Mouse (Mus musculus) liver, embryonic 13.5 days (tissue): ENCODE results near the gene Ddx27. TPM values are rescaled to one million over a fixed set of nuclear protein-coding genes. Genes with fewer than 3 reads are reported as not detected.
A peak's percentile ranks its signal among the peaks of the same experiment; 100 is the strongest.

ENCODE experiments used
- ATAC-seq: fragments of 200-750 bp; cut with Nextera tagmentation; 2 replicates; pipeline ENCODE4 v1.8.0; 2017; ENCODE audit warnings: low read depth, mild to moderate bottlenecking, moderate number of reproducible peaks, moderate library complexity
- DNase-seq: peaks from one replicate; pipeline ENCODE4 v3.0.0; 2022
- H3K27ac ChIP-seq: fragments of 300-500 bp; sonication (generic); 2 replicates; pipeline ENCODE4 v1.5.1; 2015; ENCODE audit warnings: moderate library complexity, mild to moderate bottlenecking, inconsistent platforms
- H3K27me3 ChIP-seq: fragments of 300-500 bp; sonication (generic); 2 replicates; pipeline ENCODE4 v1.6.1; 2015; ENCODE audit warnings: mild to moderate bottlenecking, inconsistent platforms
- H3K36me3 ChIP-seq: fragments of 300-500 bp; sonication (generic); 2 replicates; pipeline ENCODE4 v1.6.1; 2015; ENCODE audit warnings: mild to moderate bottlenecking, inconsistent platforms
- H3K4me1 ChIP-seq: fragments of 300-500 bp; sonication (generic); replicated peaks from 2 replicates; pipeline ENCODE4 v1.6.1; 2015; ENCODE audit warnings: inconsistent platforms
- H3K4me2 ChIP-seq: fragments of 300-500 bp; sonication (generic); 2 replicates; pipeline ENCODE4 v1.6.1; 2015; ENCODE audit warnings: inconsistent platforms, mild to moderate bottlenecking, moderate library complexity
- H3K4me3 ChIP-seq: fragments of 300-500 bp; sonication (generic); replicated peaks from 2 replicates; pipeline ENCODE4 v1.5.1; 2015; ENCODE audit warnings: mild to moderate bottlenecking, inconsistent platforms
- H3K9ac ChIP-seq: fragments of 300-500 bp; sonication (generic); 2 replicates; pipeline ENCODE4 v1.6.1; 2015; ENCODE audit warnings: mild to moderate bottlenecking, inconsistent platforms
- H3K9me3 ChIP-seq: fragments of 300-500 bp; sonication (generic); replicated peaks from 2 replicates; pipeline ENCODE4 v1.6.1; 2016; ENCODE audit warnings: inconsistent platforms
- WGBS: fragments of 180-500 bp; shearing (Covaris S2); methylation state at CpG from one replicate; pipeline ENCODE4 v1.1.7; 2015; ENCODE audit not compliant: insufficient replicate concordance; 5-methylcytosine and 5-hydroxymethylcytosine counted together
- polyA plus RNA-seq: library from polyadenylated mRNA; unstranded; fragments of >200 nt; fragmentation: Nextera tagmentation; extraction: Ambion mirVana; gene quantifications from 2 replicates; pipeline ENCODE4 v1.2.1, GENCODE M21; 2015

The Ddx27 gene
- polyA plus RNA-seq, 1 experiment from 2014 or later = 53.6 TPM

DNA sequence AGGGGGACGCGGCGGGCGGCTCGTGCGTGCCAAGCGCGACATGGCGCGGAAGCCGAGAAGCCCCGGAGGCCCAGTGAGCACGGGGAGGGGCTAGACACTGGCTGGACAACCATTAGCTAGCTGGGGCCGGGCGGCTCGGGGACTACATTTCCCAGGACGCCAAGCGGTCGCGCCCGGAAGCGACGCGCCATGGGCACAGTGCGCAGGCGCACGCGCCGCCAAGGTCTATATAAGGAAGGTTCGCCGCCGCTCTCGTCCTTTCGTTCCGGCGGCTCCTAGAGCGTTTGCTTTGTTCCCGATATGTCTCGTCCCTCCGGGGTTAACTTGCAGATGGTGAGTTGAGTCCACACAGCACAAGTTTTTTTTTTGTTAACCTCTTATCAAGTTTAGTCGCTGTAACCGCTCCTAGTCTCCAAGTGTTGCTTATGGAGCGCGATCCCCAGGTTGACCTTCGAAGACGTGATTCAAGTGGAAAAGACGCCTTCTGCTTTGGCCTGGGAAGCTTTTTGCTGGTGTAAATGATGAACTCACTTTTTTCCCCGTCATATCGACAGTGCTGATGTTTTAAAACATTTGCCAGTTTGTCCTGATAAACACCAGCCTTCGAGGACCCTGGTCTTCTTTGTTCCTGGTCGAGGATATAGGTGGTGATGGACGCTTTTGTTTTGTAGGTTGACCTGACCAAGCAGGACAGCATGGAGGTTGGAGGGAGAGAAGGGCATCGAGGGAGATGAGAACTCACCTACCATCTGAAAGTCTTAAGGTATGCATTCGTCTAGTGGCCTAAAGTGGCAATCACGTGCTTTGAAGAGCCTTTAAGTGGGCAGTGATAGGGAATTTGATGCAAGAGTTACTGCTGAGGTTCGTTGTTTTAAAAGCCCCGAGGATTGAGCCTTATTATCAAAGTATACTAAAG is 48.2 kb downstream of the Ddx27 start, which contains the start of gene Znfx1:
Gene Znfx1, minus strand, starts transcription at position 51 of the 916 bp plus-strand sequence.
- peak within 1 kb of the TSS; percentile 95 for H3K9ac ChIP-seq
- under 1% methylated on average over 57 of the region's 57 CpGs for WGBS
- no peaks in the 10 kb centered on the region for H3K27me3 ChIP-seq
- peak within 1 kb of the TSS; percentile 91 for H3K4me3 ChIP-seq
- peak within 1 kb of the TSS; percentile 95 for H3K27ac ChIP-seq
- peaks cover 43% of the 10 kb centered on the region for H3K36me3 ChIP-seq
- ATAC-seq (peak; percentile 82), DNase-seq (peak; percentile 94)
- H3K9me3 ChIP-seq = no peaks in the 10 kb centered on the region
- H3K4me1 ChIP-seq = peaks cover 70% of the 10 kb centered on the region
- H3K4me2 ChIP-seq = peak within 1 kb of the TSS; percentile 92

DNA sequence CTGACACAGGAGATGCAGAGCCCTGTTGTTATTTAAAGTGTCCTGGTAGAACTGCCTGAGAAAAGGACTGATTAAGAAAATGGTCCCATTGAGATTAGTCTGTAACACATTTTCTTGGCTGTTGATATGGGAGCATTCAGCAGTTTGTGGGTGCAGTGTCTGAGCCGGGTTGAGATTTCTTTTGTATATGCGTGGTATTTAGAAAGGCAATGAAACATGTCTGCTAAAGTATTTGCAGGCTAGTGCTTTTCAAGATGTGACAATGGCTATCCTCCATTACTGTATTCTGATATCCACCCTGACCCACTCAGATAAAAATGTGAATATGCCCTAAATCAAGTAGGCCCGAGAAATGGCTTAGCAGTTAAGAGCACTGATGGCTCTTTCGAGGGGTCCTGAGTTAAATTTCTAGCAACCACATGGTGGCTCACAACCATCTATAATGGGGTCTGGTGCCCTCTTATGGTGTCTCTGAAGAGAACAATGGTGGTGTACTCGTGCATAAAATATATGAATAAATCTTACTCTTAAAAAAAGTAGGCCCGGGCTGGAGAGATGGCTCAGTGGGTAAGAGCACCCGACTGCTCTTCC is 49.0 kb downstream of the Ddx27 start:
- H3K27me3 ChIP-seq = no peaks in the 10 kb centered on the region
- WGBS = under 1% methylated on average over 7 of the region's 7 CpGs
- peak overlapping the region; percentile 95 for H3K9ac ChIP-seq
- peak overlapping the region; percentile 72 for H3K4me2 ChIP-seq
- peak overlapping the region; percentile 91 for H3K4me3 ChIP-seq
- ATAC-seq (no peak), DNase-seq (no peak)
- H3K36me3 ChIP-seq = peaks cover 36% of the 10 kb centered on the region
- H3K27ac ChIP-seq = peak overlapping the region; percentile 95
- H3K4me1 ChIP-seq = peaks cover 62% of the 10 kb centered on the region
- no peaks in the 10 kb centered on the region for H3K9me3 ChIP-seq

DNA sequence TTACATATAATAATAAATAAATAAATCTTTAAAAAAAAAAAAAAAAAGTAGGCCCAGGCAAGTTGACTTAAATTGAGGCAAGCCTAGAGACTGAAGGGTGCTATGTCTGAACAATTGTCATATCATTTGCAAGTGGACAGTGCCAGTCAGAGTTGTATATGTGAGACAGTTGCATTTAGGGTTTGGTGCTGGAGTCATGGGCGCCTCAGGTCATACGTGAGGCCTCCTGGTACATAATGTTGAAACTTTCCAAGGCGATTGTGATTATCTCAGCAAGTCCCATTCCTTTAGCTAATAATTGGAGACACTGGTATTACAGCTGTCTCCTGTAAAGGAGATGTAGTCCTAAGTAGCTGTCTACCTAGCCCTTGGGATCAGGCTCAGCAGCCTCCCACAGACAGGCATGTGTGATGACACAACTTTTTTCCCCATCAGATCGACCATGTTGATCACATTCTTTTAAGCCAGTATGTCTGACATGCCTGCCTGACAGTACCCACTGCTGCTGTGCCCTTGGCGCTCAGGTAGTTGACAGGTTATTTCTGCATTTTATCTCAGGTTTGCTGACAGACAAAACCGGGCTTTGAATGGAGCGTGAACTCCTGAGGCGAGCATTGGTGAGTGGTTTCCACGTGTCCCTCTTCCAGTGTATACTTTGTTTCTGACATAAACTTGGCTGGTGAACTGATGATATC is 49.8 kb downstream of the Ddx27 start:
- DNase-seq (no peak), ATAC-seq (no peak)
- peak overlapping the region; percentile 95 for H3K27ac ChIP-seq
- peaks cover under 1% of the 10 kb centered on the region; the same call in 1 of the 2 replicates for H3K27me3 ChIP-seq
- peaks cover 56% of the 10 kb centered on the region for H3K4me1 ChIP-seq
- H3K4me3 ChIP-seq = peak overlapping the region; percentile 91
- 8% methylated on average over 9 of the region's 9 CpGs for WGBS
- peak overlapping the region; percentile 95 for H3K9ac ChIP-seq
- H3K36me3 ChIP-seq = peaks cover 32% of the 10 kb centered on the region
- H3K9me3 ChIP-seq = no peaks in the 10 kb centered on the region
- H3K4me2 ChIP-seq = peak overlapping the region; percentile 72

DNA sequence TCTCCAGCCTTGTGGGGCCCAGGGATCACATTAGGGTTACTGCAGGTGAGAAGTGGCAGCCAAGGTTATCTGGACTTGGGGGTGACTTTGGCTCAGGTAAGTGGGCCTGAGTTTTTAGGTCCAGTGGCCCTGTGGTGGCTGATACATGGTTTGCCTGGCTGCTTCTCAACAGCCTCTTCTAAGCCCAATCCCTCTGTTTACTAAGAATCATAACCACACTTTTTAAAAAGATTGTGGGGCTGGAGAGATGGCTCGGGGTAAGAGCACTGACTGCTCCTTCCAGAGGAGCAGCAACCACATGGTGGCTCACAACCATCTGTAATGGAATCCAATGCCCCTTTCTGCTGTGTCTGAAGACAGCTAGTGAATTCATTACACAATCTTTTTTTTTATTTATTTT is 51.0 kb downstream of the Ddx27 start:
- WGBS = 29% methylated on average over 1 of the region's 1 CpGs
- no peak for DNase-seq
- no peak for ATAC-seq
- peak overlapping the region; percentile 95 for H3K9ac ChIP-seq
- H3K9me3 ChIP-seq = no peaks in the 10 kb centered on the region
- peak overlapping the region; percentile 91 for H3K4me3 ChIP-seq
- peaks cover 30% of the 10 kb centered on the region for H3K36me3 ChIP-seq
- H3K27me3 ChIP-seq = peaks cover 5% of the 10 kb centered on the region; the same call in 1 of the 2 replicates
- peaks cover 52% of the 10 kb centered on the region for H3K4me1 ChIP-seq
- H3K4me2 ChIP-seq = peak overlapping the region; percentile 72
- H3K27ac ChIP-seq = peak overlapping the region; percentile 95

DNA sequence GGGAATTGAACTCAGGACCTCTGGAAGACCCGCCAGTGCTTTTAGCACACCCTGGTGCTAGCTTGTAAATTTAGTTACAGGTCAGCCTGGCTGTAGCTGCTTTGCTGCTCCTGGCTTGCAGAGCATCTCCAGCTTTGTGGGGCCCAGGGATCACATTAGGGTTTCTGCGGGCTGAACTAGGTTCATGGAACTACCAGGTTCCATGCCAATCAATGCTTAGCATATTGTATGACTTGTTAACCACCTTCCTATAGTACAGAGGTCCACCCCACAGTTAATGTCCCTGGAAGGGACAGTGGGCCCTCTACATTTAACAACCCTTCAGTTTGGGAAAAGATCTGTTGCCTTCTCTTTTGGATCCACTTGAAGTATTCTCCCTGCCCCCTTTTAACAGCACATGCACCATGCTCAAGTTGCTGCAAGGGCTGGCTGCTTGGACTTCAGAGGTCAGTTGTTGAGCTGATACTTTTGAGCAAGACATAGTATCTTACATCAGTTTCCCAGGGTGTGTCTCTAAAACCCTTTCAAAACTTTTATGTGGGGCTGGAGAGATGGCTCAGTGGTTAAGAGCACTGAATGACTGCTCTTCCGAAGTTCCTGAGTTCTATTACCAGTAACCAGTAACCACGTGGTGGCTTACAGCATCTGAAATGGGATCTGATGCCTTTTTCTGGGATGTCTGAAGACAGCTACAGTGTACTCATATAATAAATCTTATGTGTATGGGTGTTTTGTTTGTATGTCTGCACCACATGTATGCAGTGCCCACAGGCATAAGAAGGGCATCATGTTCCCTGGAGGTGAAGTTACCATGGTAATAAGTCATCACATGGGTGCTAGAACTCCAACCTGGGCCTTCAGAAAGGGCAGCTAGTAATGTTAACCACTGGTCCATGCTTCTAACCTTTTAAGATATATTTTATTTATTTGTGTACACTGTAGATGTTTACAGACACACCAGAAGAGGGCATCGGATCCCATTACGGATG is 51.8 kb downstream of the Ddx27 start:
- DNase-seq (peak; percentile 42), ATAC-seq (no peak)
- WGBS = 15% methylated on average over 6 of the region's 6 CpGs
- Histone ChIP-seq H3K4me1 (peaks cover 52% of the 10 kb centered on the region), H3K27ac (peak overlapping the region; percentile 95), H3K4me3 (no peak overlapping the region), H3K9me3 (no peaks in the 10 kb centered on the region), H3K4me2 (no peak overlapping the region), H3K36me3 (peaks cover 30% of the 10 kb centered on the region), H3K9ac (no peak overlapping the region), H3K27me3 (peaks cover 5% of the 10 kb centered on the region; the same call in 1 of the 2 replicates)

DNA sequence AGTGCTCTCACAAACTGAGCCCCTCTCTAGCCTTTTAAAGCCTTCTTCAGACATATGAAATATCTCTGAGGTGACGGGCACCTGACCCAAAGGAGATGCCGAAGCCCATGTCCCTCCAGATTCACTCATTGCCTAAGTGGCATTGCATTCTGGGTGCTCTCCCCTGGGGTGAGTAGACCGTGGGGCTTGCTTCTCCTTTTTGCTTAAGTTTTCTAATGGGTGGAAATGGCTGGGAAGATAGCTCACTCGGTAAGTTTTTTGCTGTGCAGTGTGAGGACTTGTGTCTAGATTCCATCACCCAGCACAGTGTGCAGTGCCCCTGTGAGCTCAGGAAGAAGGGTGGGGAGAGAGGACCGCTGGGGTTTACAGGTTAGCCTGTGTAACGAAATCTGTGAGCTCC is 52.6 kb downstream of the Ddx27 start:
- ATAC-seq (no peak), DNase-seq (no peak)
- H3K27me3 ChIP-seq = peaks cover 5% of the 10 kb centered on the region; the same call in 1 of the 2 replicates
- WGBS = 18% methylated on average over 6 of the region's 6 CpGs
- H3K4me1 ChIP-seq = peaks cover 59% of the 10 kb centered on the region
- no peak overlapping the region for H3K4me2 ChIP-seq
- no peak overlapping the region for H3K9ac ChIP-seq
- H3K27ac ChIP-seq = peak overlapping the region; percentile 22
- H3K36me3 ChIP-seq = peaks cover 30% of the 10 kb centered on the region
- H3K4me3 ChIP-seq = no peak overlapping the region
- H3K9me3 ChIP-seq = no peaks in the 10 kb centered on the region

DNA sequence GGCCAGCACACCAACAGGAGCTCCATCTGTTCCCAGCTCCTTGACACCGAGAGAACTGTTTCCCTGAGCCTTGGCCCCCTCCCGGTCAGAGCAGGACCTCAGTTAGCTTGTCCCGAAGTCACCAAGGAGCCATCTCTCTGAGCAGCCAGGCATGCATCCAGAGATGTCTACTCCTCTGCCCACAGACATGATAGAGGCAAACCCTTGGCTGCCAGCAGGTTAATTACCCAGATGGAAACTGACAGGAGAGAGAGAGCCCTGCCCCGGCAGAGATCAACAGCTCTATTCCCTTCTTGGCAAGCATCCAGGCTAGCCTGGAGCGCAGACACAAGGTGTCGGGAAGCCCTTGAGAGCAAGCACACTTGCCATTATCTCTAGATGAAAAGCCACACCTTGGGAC is 55.3 kb downstream of the Ddx27 start:
- H3K4me3 ChIP-seq = no peak overlapping the region
- no peaks in the 10 kb centered on the region for H3K9me3 ChIP-seq
- peaks cover 13% of the 10 kb centered on the region for H3K36me3 ChIP-seq
- peaks cover 45% of the 10 kb centered on the region for H3K4me1 ChIP-seq
- no peak overlapping the region for H3K27ac ChIP-seq
- H3K27me3 ChIP-seq = peaks cover 5% of the 10 kb centered on the region; the same call in 1 of the 2 replicates
- 74% methylated on average over 6 of the region's 6 CpGs for WGBS
- DNase-seq (no peak), ATAC-seq (no peak)
- no peak overlapping the region for H3K9ac ChIP-seq
- 0 out of 2 replicates have a peak overlapping the region, but pooled peaks have one; percentile 70 for H3K4me2 ChIP-seq

DNA sequence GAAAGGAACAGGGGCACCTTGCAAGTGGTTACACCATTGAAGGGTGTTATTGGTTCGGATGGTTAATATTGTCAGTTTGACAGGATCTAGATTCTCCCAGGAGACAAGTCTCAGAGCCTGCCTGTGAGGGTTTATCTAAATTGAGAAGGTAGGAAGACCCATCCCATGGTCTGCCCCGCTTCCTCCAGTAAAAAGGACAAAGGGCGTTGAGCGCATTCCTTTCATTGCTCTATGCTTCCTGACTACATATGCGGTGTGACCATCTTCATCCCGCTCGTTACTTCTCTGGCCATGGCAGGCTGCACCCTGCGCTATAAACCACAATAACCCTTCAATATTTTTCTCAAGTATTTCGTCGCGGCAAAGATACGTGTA is 56.3 kb downstream of the Ddx27 start:
- no peak for ATAC-seq
- peak overlapping the region; percentile 52 for H3K27ac ChIP-seq

DNA sequence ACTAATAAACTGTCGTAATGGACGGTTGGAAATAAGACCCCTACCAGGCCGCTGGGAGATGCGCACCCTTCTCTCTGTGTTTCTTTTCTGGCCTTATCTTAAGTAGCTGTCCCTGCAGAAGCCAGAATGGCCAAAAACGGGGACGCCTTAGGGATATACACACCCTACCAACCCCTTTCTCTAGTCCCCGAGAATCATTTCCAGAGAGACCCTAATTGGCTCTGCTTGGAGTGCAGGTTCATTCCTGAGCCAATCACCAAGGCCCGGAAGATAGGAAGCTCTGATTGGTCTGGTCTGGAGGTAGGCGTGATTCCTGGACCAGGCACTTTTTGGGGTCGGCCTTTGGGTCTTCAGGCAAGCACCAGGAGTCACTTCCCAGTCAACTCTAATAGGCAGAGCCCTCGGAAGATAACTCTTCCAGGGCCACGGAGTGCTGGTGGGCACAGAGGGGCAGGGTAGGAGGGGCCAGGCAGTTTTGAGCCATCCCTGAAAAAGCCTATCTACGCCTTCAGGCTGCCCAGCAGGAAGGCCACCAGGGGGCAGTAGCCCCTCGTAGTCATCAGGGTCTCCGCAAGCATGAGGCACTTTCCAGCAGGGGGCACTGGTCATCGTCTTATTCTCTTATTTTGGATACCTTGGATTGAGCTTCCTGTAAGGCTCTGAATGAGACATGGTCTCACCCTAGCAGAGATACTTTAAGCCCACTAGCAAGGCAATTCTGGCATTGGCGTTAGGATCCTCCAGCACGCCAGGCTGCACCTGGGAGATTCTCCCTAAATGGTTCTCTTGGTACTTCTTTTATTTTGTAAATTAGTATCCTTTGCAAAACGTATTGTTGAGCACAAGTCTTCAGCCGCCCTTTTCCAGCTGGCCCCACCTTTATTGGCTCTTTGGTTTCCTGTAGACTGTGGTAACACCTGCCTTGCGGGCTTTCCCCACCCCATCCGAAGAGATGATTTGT is 56.9 kb downstream of the Ddx27 start:
- Histone ChIP-seq H3K9ac (peak overlapping the region; percentile 59), H3K36me3 (no peaks in the 10 kb centered on the region), H3K4me1 (peaks cover 29% of the 10 kb centered on the region), H3K9me3 (no peaks in the 10 kb centered on the region), H3K27me3 (peaks cover 5% of the 10 kb centered on the region; the same call in 1 of the 2 replicates), H3K4me2 (peak overlapping the region; percentile 70), H3K4me3 (peak overlapping the region; percentile 50), H3K27ac (peak overlapping the region; percentile 52)
- WGBS = 7% methylated on average over 22 of the region's 22 CpGs
- peak; percentile 82 for DNase-seq
- peak; percentile 95 for ATAC-seq

More for the DNA sequence above, 56.3 kb downstream of the Ddx27 start:
- peak overlapping the region; percentile 59 for H3K9ac ChIP-seq
- peak overlapping the region; percentile 70 for H3K4me2 ChIP-seq
- H3K36me3 ChIP-seq = peaks cover 4% of the 10 kb centered on the region
- DNase-seq = no peak
- H3K9me3 ChIP-seq = no peaks in the 10 kb centered on the region
- peaks cover 5% of the 10 kb centered on the region; the same call in 1 of the 2 replicates for H3K27me3 ChIP-seq
- H3K4me3 ChIP-seq = peak overlapping the region; percentile 50
- 11% methylated on average over 12 of the region's 12 CpGs for WGBS
- H3K4me1 ChIP-seq = peaks cover 36% of the 10 kb centered on the region
